In the genomic region with DNA sequence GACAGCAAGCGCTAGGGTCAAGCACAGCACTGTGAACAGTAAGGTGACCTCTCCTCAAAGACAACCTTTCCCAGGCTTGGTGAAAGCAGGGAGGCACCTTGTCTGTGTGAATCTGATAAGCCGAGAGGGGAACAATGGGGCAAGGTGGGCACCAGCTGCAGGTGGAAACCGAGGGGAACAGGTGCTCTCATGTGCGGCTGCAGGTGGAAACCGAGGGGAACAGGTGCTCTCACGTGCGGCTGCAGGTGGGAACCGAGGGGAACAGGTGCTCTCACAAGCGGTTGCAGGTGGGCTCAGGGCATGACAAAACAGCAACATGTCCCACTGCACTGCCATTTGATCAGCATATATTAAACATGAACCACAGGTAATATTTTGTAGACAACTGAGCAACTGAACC, we compare ENCODE assay signal across 10 mouse cellular contexts. TPM values are rescaled to one million over a fixed set of nuclear protein-coding genes. Genes with fewer than 3 reads are reported as not detected.
DNase-seq lines count a peak whose midpoint lies in the region; ATAC-seq and TF ChIP-seq lines count a peak whose summit lies in the region.
"Had no signal": no experiment of that assay in that cellular context is flagged by ENCODE, and none has a peak within 500 bp of the region (broad histone marks: within the 10 kb centered on the region; RNA-seq: fewer than 3 reads in every experiment).

No protein-coding gene starts in this region.

- H3K27me3 ChIP-seq in kidney, embryonic 14.5 days (ENCODE audit: control insufficient read depth, insufficient read depth, low read length) = no peaks in the 10 kb centered on the region
- H3K27me3 ChIP-seq in ES-Bruce4 (ENCODE audit: control insufficient read depth, insufficient read depth, low read length, poor library complexity, severe bottlenecking) = no peaks in the 10 kb centered on the region
- no peaks in the 10 kb centered on the region for H3K27me3 ChIP-seq in forebrain, embryonic 13.5 days
- no peaks in the 10 kb centered on the region for H3K27me3 ChIP-seq in liver, embryonic 14.5 days (ENCODE audit: control insufficient read depth, insufficient read depth, low read length)

- no peak for ATAC-seq in kidney, embryonic 14.5 days (ENCODE audit: low FRiP score, low TSS enrichment)
- no peak for ATAC-seq in forebrain, embryonic 13.5 days
- ATAC-seq in liver, embryonic 14.5 days (ENCODE audit: insufficient read depth) = no peak

- no peak for TF ChIP-seq POLR2A in ES-Bruce4 (IDR thresholded peaks at IDR 0.05; ENCODE audit: insufficient read depth, low read length)

- no peak overlapping the region for H3K4me2 ChIP-seq in kidney, embryonic 14.5 days (replicated peaks; ENCODE audit: low read depth, low read length)
- no peak overlapping the region for H3K4me2 ChIP-seq in forebrain, embryonic 13.5 days
- peak overlapping the region; percentile 93 for H3K4me2 ChIP-seq in liver, embryonic 14.5 days (ENCODE audit: low read depth)

- no peak overlapping the region for H3K9ac ChIP-seq in kidney, embryonic 14.5 days (ENCODE audit: low read depth, low read length)
- peak overlapping the region; percentile 55; the same call in 1 of the 2 replicates for H3K9ac ChIP-seq in ES-Bruce4 (ENCODE audit: low read depth, poor library complexity, severe bottlenecking)
- H3K9ac ChIP-seq in forebrain, embryonic 13.5 days = 0 out of 2 replicates have a peak overlapping the region, but pooled peaks have one; percentile 58
- peak overlapping the region; percentile 90 for H3K9ac ChIP-seq in liver, embryonic 14.5 days (replicated peaks)

- H3K9me3 ChIP-seq in kidney, embryonic 14.5 days (ENCODE audit: control insufficient read depth, low read length) = no peaks in the 10 kb centered on the region
- no peaks in the 10 kb centered on the region for H3K9me3 ChIP-seq in ES-Bruce4 (replicated peaks; ENCODE audit: control insufficient read depth, insufficient read depth, low read length, poor library complexity, severe bottlenecking)
- H3K9me3 ChIP-seq in forebrain, embryonic 13.5 days (replicated peaks) = no peaks in the 10 kb centered on the region
- H3K9me3 ChIP-seq in liver, embryonic 14.5 days (ENCODE audit: control insufficient read depth, low read length) = no peaks in the 10 kb centered on the region
- H3K9me3 ChIP-seq: limb, embryonic 10.5 days had no signal

- TF ChIP-seq CTCF in ES-Bruce4 (IDR thresholded peaks at IDR 0.05; ENCODE audit: low read depth, low read length) = no peak
- TF ChIP-seq CTCF in liver, embryonic 14.5 days (IDR thresholded peaks at IDR 0.05; ENCODE audit: low read depth) = no peak

- DNase-seq in kidney, adult 9 months = no peak
- no peak for DNase-seq in liver, embryonic 14.5 days (ENCODE audit: low read depth in 3 of 3, low spot score in 3 of 3)
- no peak for DNase-seq in adrenal gland, postnatal 25 days
- DNase-seq in spleen, adult 18-20 months = no peak
- no peak for DNase-seq in retina, embryonic 14.5 days (ENCODE audit: low spot score)
- DNase-seq: cerebellum, adult 11-12 months had no signal

- no peak overlapping the region for H3K4me3 ChIP-seq in kidney, embryonic 14.5 days (ENCODE audit: low read length)
- no peak overlapping the region for H3K4me3 ChIP-seq in ES-Bruce4 (ENCODE audit: low read depth, low read length)
- H3K4me3 ChIP-seq in forebrain, embryonic 13.5 days = no peak overlapping the region
- peak overlapping the region; percentile 37 to 43; a peak in 1 of 4 replicates for H3K4me3 ChIP-seq in liver, embryonic 14.5 days (ENCODE audit: insufficient read depth in 1 of 2, low read depth in 2 of 2, low read length in 2 of 2)
- H3K4me3 ChIP-seq: limb, embryonic 10.5 days had no signal

- TF ChIP-seq EP300 in ES-Bruce4 (IDR thresholded peaks at IDR 0.05; ENCODE audit: insufficient read depth, low read depth, low read length) = no peak
- TF ChIP-seq EP300 in liver, embryonic 14.5 days (IDR thresholded peaks at IDR 0.05; ENCODE audit: low read depth) = no peak

- peaks cover 10% of the 10 kb centered on the region for H3K36me3 ChIP-seq in kidney, embryonic 14.5 days (ENCODE audit: control insufficient read depth, insufficient read depth, low read length)
- peaks cover 66% of the 10 kb centered on the region for H3K36me3 ChIP-seq in ES-Bruce4 (ENCODE audit: control insufficient read depth, insufficient read depth, low read length, poor library complexity, severe bottlenecking)
- peaks cover 12% of the 10 kb centered on the region for H3K36me3 ChIP-seq in forebrain, embryonic 13.5 days (ENCODE audit: poor library complexity, severe bottlenecking)
- peaks cover 38% of the 10 kb centered on the region for H3K36me3 ChIP-seq in liver, embryonic 14.5 days (replicated peaks; ENCODE audit: control insufficient read depth, insufficient read depth, low read depth)

- whole genome bisulfite sequencing in kidney, embryonic 14.5 days = 51% methylated on average over 9 of the region's 9 CpGs
- WGBS in forebrain, embryonic 13.5 days = 89% methylated on average over 9 of the region's 9 CpGs
- WGBS in liver, embryonic 14.5 days (ENCODE audit: insufficient replicate concordance) = 66% methylated on average over 9 of the region's 9 CpGs

- H3K27ac ChIP-seq in kidney, embryonic 14.5 days (ENCODE audit: low read depth, low read length) = peak overlapping the region; percentile 96
- H3K27ac ChIP-seq in ES-Bruce4 (ENCODE audit: insufficient read depth, low read length) = 0 out of 2 replicates have a peak overlapping the region, but pooled peaks have one; percentile 64
- H3K27ac ChIP-seq in forebrain, embryonic 13.5 days = peak overlapping the region; percentile 97
- H3K27ac ChIP-seq in liver, embryonic 14.5 days = peak overlapping the region; percentile 99

- H3K4me1 ChIP-seq in kidney, embryonic 14.5 days (ENCODE audit: control insufficient read depth, insufficient read depth, low read length) = peaks cover 42% of the 10 kb centered on the region
- peaks cover 19% of the 10 kb centered on the region for H3K4me1 ChIP-seq in ES-Bruce4 (ENCODE audit: control insufficient read depth, insufficient read depth, low read length)
- peaks cover 48% of the 10 kb centered on the region for H3K4me1 ChIP-seq in forebrain, embryonic 13.5 days
- peaks cover 44 to 52% of the 10 kb centered on the region in 2 experiments for H3K4me1 ChIP-seq in liver, embryonic 14.5 days (replicated peaks; ENCODE audit: control insufficient read depth in 2 of 2, insufficient read depth in 2 of 2, low read length in 1 of 2)

RNA-seq across cellular contexts. Expression of a gene that starts 10.3 kb away (rescaled TPM):
- polyA plus RNA-seq in kidney, embryonic 14.5 days (2014; fragmentation: Nextera tagmentation; extraction: Ambion mirVana) = 16.8 and 25.9 TPM in 2 replicates
- 80.8 and 85.4 TPM in 2 replicates for polyA plus RNA-seq in ES-Bruce4 (2011; ENCODE audit: insufficient read depth, insufficient read length, low read depth, missing spikeins)
- 28.1 and 30.6 TPM in 2 replicates for polyA plus RNA-seq in forebrain, embryonic 13.5 days (2015; fragmentation: Nextera tagmentation; extraction: Ambion mirVana)
- 40.0 and 40.9 TPM in 2 replicates for polyA plus RNA-seq in liver, embryonic 14.5 days (2012; rRNA removed)
- polyA plus RNA-seq in liver, embryonic 14.5 days (2014; fragmentation: Nextera tagmentation; extraction: Ambion mirVana) = 36.7 and 40.7 TPM in 2 replicates
- total RNA-seq in adrenal gland, postnatal 25 days (2021) = 56.6 and 57.8 TPM in 2 replicates

RNA-seq across cellular contexts. Expression of a gene that starts 47.5 kb away (rescaled TPM):
- polyA plus RNA-seq in kidney, embryonic 14.5 days (2014; fragmentation: Nextera tagmentation; extraction: Ambion mirVana) = not detected in 2 replicates
- 4.3 and 5.8 TPM in 2 replicates for polyA plus RNA-seq in ES-Bruce4 (2011; ENCODE audit: insufficient read depth, insufficient read length, low read depth, missing spikeins)
- 0.25 TPM in 1 of 2 replicates, not detected in the other for polyA plus RNA-seq in forebrain, embryonic 13.5 days (2015; fragmentation: Nextera tagmentation; extraction: Ambion mirVana)
- 0.87 and 1.1 TPM in 2 replicates for polyA plus RNA-seq in liver, embryonic 14.5 days (2012; rRNA removed)
- 1.3 and 1.4 TPM in 2 replicates for polyA plus RNA-seq in liver, embryonic 14.5 days (2014; fragmentation: Nextera tagmentation; extraction: Ambion mirVana)
- 1.6 TPM in 1 of 2 replicates, not detected in the other for total RNA-seq in adrenal gland, postnatal 25 days (2021)
- polyA plus RNA-seq: limb, embryonic 10.5 days had no signal

RNA-seq across cellular contexts. Expression of a gene that starts 52.3 kb away (rescaled TPM):
- polyA plus RNA-seq in kidney, embryonic 14.5 days (2014; fragmentation: Nextera tagmentation; extraction: Ambion mirVana) = 39.2 and 39.5 TPM in 2 replicates
- 47.2 and 54.8 TPM in 2 replicates for polyA plus RNA-seq in ES-Bruce4 (2011; ENCODE audit: insufficient read depth, insufficient read length, low read depth, missing spikeins)
- 57.5 and 60.9 TPM in 2 replicates for polyA plus RNA-seq in forebrain, embryonic 13.5 days (2015; fragmentation: Nextera tagmentation; extraction: Ambion mirVana)
- 20.8 and 23.0 TPM in 2 replicates for polyA plus RNA-seq in liver, embryonic 14.5 days (2012; rRNA removed)
- polyA plus RNA-seq in liver, embryonic 14.5 days (2014; fragmentation: Nextera tagmentation; extraction: Ambion mirVana) = 12.0 and 13.6 TPM in 2 replicates
- total RNA-seq in adrenal gland, postnatal 25 days (2021) = 33.2 and 35.7 TPM in 2 replicates

Comparison
In these comparisons a context has a peak if more than half of its experiments do, and no peak if none do; other contexts are left out.
1. H3K4me3 ChIP-seq: peak in liver, embryonic 14.5 days (2 of 2); none in kidney, embryonic 14.5 days (single experiment), ES-Bruce4 (single experiment) and forebrain, embryonic 13.5 days (single experiment).
2. Peak in every context shown above with its lines, with median percentiles within 50 percentile points of each other: H3K27ac ChIP-seq.